9 mouse cellular contexts compared by ENCODE assay signal in the genomic region with DNA sequence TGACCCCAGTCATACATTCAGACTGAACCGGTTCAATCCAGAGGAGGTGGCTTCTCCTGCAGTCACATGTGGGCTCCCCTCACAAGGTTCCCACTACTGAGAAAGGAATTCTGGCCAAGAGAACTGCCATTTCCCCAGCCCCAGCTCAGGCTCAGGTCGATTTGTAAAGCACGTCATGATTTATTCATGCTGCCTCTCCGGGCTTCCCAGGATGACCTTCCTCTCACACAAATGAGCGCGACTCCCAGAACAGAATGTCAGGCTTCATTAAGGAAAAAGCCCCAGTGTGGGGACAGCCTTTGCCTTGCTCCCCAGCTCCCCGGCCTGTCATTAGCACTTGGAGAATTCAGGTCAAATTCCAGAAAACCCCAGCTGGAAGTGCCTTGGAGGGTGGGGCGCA.
DNase-seq lines count a peak whose midpoint lies in the region; ATAC-seq and TF ChIP-seq lines count a peak whose summit lies in the region.
"Had no signal": no experiment of that assay in that cellular context is flagged by ENCODE, and none has a peak within 500 bp of the region (broad histone marks: within the 10 kb centered on the region; RNA-seq: fewer than 3 reads in every experiment).

No protein-coding gene starts in this region.

- TF ChIP-seq CTCF in layer of hippocampus, adult 2 months (conservative IDR thresholded peaks at IDR 0.05): no peak

- no peak overlapping the region for H3K4me2 ChIP-seq in forebrain, embryonic 14.5 days (ENCODE audit: low read length)
- no peak overlapping the region for H3K4me2 ChIP-seq in neural tube, embryonic 15.5 days

- 13% methylated on average over 8 of the region's 8 CpGs for WGBS in forebrain, embryonic 14.5 days
- 17% methylated on average over 8 of the region's 8 CpGs for WGBS in limb, embryonic 10.5 days
- WGBS in neural tube, embryonic 15.5 days: 10% methylated on average over 8 of the region's 8 CpGs

- no peaks in the 10 kb centered on the region for H3K36me3 ChIP-seq in forebrain, embryonic 14.5 days (ENCODE audit: control insufficient read depth, insufficient read depth, low read length)
- no peaks in the 10 kb centered on the region for H3K36me3 ChIP-seq in limb, embryonic 10.5 days
- peaks cover 11% of the 10 kb centered on the region; the same call in 1 of the 2 replicates for H3K36me3 ChIP-seq in neural tube, embryonic 15.5 days

- DNase-seq in layer of hippocampus, adult 2 months (ENCODE audit: low spot score in 2 of 2): no peak
- DNase-seq in layer of hippocampus, postnatal 36 days: no peak
- DNase-seq in forebrain, embryonic 14.5 days (ENCODE audit: low spot score): peak; percentile 45
- DNase-seq in limb, embryonic 10.5 days (ENCODE audit: low spot score): no peak
- no peak for DNase-seq in thymus, postnatal 25 days
- no peak for DNase-seq in urinary bladder, adult 18-20 months (ENCODE audit: low spot score in 2 of 2)
- no peak for DNase-seq in gastrocnemius, postnatal 14 days

- peak; percentile 40 for ATAC-seq in forebrain, embryonic 14.5 days
- ATAC-seq in neural tube, embryonic 15.5 days (ENCODE audit: low FRiP score): no peak

- no peaks in the 10 kb centered on the region for H3K27me3 ChIP-seq in forebrain, embryonic 14.5 days (replicated peaks; ENCODE audit: control insufficient read depth, insufficient read depth, low read length)
- peaks cover 10% of the 10 kb centered on the region; the same call in 1 of the 2 replicates for H3K27me3 ChIP-seq in limb, embryonic 10.5 days (ENCODE audit: low read depth, poor library complexity, severe bottlenecking)
- H3K27me3 ChIP-seq in neural tube, embryonic 15.5 days (replicated peaks): peaks cover 7% of the 10 kb centered on the region; the same call in 1 of the 2 replicates

- intact Hi-C loops in gastrocnemius, postnatal 14 days (cut with DNase I; ENCODE audit: low total_unique reads): no loop called here

- H3K4me3 ChIP-seq in layer of hippocampus, adult 2 months: no peak overlapping the region
- no peak overlapping the region for H3K4me3 ChIP-seq in forebrain, embryonic 14.5 days (ENCODE audit: low read depth, low read length)
- H3K4me3 ChIP-seq in limb, embryonic 10.5 days: no peak overlapping the region
- H3K4me3 ChIP-seq in neural tube, embryonic 15.5 days (replicated peaks): no peak overlapping the region

- peaks cover 16% of the 10 kb centered on the region; the same call in 1 of the 2 replicates for H3K4me1 ChIP-seq in forebrain, embryonic 14.5 days (ENCODE audit: control insufficient read depth, insufficient read depth, low read length)
- H3K4me1 ChIP-seq in limb, embryonic 10.5 days: peaks cover 33% of the 10 kb centered on the region
- peaks cover 52% of the 10 kb centered on the region for H3K4me1 ChIP-seq in neural tube, embryonic 15.5 days

- peak overlapping the region; percentile 43; the same call in 1 of the 2 replicates for H3K27ac ChIP-seq in layer of hippocampus, adult 2 months
- no peak overlapping the region for H3K27ac ChIP-seq in forebrain, embryonic 14.5 days (ENCODE audit: low read depth, low read length)
- H3K27ac ChIP-seq in limb, embryonic 10.5 days: peak overlapping the region; percentile 50; the same call in 1 of the 2 replicates
- H3K27ac ChIP-seq in neural tube, embryonic 15.5 days (replicated peaks): 0 out of 2 replicates have a peak overlapping the region, but pooled peaks have one; percentile 13
- H3K27ac ChIP-seq: macrophage had no signal

- no peaks in the 10 kb centered on the region for H3K9me3 ChIP-seq in forebrain, embryonic 14.5 days (replicated peaks; ENCODE audit: control insufficient read depth, low read length)
- H3K9me3 ChIP-seq in limb, embryonic 10.5 days (replicated peaks): no peaks in the 10 kb centered on the region
- H3K9me3 ChIP-seq in neural tube, embryonic 15.5 days (replicated peaks): no peaks in the 10 kb centered on the region

- H3K9ac ChIP-seq in forebrain, embryonic 14.5 days (ENCODE audit: low read length): no peak overlapping the region
- no peak overlapping the region for H3K9ac ChIP-seq in neural tube, embryonic 15.5 days (replicated peaks)
